Mouse (Mus musculus) midbrain, embryonic 10.5 days (tissue): ENCODE data around the gene Polr2l. TPM values are rescaled to one million over a fixed set of nuclear protein-coding genes. Genes with fewer than 3 reads are reported as not detected.

Experiments
- DNase-seq: peaks from one replicate; pipeline ENCODE4 v3.0.0-alpha.2; 2017; ENCODE audit warnings: low spot score
- H3K27ac ChIP-seq: fragments of 300-500 bp; sonication (generic); replicated peaks from 2 replicates; pipeline ENCODE4 v1.5.1; 2016; ENCODE audit warnings: mild to moderate bottlenecking
- H3K27me3 ChIP-seq: fragments of 300-500 bp; sonication (generic); 2 replicates; pipeline ENCODE4 v1.6.1; 2016; ENCODE audit warnings: low read depth, mild to moderate bottlenecking; ENCODE audit not compliant: poor library complexity, severe bottlenecking
- H3K36me3 ChIP-seq: fragments of 300-500 bp; sonication (generic); 2 replicates; pipeline ENCODE4 v1.6.1; 2016; ENCODE audit warnings: mild to moderate bottlenecking, moderate library complexity
- H3K4me1 ChIP-seq: fragments of 300-500 bp; sonication (generic); 2 replicates; pipeline ENCODE4 v1.6.1; 2016
- H3K4me3 ChIP-seq: fragments of 300-500 bp; sonication (generic); 2 replicates; pipeline ENCODE4 v1.5.1; 2016; ENCODE audit warnings: mild to moderate bottlenecking, moderate library complexity
- H3K9me3 ChIP-seq: fragments of 300-500 bp; sonication (generic); replicated peaks from 2 replicates; pipeline ENCODE4 v1.6.1; 2016; ENCODE audit warnings: mild to moderate bottlenecking
- WGBS: fragments of 180-500 bp; shearing (Covaris S2); methylation state at CpG from one replicate; pipeline ENCODE4 v1.1.7; 2016; 5-methylcytosine and 5-hydroxymethylcytosine counted together
- polyA plus RNA-seq: library from polyadenylated mRNA; unstranded; fragments of >200 nt; fragmentation: Nextera tagmentation; extraction: Ambion mirVana; gene quantifications from 2 replicates; pipeline ENCODE4 v1.2.1, GENCODE M21; 2016

Gene Polr2l
- polyA plus RNA-seq, 1 experiment from 2014 or later: 85.0 TPM

DNA sequence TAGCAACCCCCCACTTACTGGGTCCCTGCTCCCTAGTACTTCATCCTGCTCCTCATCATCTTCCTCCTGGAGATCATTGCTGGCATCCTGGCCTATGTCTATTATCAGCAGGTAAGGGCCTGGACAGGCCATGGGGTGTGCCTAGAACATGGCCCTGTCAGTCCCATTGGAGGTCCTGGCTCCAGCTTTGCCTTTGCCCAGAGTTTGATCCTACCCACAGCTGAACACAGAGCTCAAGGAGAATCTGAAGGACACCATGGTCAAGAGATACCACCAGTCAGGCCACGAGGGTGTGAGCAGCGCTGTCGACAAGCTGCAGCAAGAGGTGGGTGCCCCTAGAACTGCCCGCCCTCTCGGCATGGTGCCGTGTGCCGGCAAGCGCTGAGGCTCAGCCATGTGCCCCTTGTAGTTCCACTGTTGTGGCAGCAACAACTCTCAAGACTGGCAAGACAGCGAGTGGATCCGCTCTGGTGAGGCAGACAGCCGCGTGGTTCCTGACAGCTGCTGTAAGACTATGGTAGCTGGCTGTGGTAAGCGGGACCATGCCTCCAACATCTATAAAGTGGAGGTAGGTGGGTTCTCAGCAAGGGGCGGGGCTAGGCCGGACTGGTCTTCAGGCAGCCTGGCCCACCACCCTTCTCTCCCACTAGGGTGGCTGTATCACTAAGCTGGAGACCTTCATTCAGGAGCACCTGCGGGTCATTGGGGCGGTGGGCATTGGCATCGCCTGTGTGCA, 4.9 kb downstream of the Polr2l start:
- no peak for DNase-seq
- Histone ChIP-seq H3K36me3 (peaks cover 41% of the 10 kb centered on the region), H3K27me3 (peaks cover 22% of the 10 kb centered on the region), H3K4me1 (peaks cover 64% of the 10 kb centered on the region), H3K4me3 (peak overlapping the region; percentile 73; the same call in 1 of the 2 replicates), H3K9me3 (no peaks in the 10 kb centered on the region), H3K27ac (no peak overlapping the region)
- WGBS: 92% methylated on average over 18 of the region's 18 CpGs

DNA sequence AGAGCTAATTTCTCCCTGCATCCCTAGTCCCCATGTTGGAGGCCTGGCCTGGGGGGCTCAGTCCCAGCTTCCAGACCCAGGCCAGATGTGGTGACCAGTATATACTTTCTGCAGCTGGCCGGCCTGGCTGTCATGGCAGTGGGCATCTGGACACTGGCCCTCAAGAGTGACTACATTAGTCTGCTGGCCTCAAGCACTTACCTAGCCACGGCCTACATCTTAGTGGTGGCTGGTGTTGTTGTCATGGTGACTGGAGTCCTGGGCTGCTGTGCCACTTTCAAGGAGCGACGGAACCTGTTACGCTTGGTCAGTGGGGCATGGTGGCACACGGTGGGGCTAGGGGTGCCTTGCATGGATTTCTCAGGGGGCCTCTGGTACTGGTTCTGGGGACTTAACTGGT, 5.6 kb downstream of the Polr2l start:
- Histone ChIP-seq H3K4me3 (peak overlapping the region; percentile 73), H3K9me3 (no peaks in the 10 kb centered on the region), H3K36me3 (peaks cover 41% of the 10 kb centered on the region), H3K27ac (peak overlapping the region; percentile 87), H3K27me3 (peaks cover 29% of the 10 kb centered on the region), H3K4me1 (peaks cover 69% of the 10 kb centered on the region)
- DNase-seq: no peak
- 64% methylated on average over 6 of the region's 6 CpGs for WGBS

DNA sequence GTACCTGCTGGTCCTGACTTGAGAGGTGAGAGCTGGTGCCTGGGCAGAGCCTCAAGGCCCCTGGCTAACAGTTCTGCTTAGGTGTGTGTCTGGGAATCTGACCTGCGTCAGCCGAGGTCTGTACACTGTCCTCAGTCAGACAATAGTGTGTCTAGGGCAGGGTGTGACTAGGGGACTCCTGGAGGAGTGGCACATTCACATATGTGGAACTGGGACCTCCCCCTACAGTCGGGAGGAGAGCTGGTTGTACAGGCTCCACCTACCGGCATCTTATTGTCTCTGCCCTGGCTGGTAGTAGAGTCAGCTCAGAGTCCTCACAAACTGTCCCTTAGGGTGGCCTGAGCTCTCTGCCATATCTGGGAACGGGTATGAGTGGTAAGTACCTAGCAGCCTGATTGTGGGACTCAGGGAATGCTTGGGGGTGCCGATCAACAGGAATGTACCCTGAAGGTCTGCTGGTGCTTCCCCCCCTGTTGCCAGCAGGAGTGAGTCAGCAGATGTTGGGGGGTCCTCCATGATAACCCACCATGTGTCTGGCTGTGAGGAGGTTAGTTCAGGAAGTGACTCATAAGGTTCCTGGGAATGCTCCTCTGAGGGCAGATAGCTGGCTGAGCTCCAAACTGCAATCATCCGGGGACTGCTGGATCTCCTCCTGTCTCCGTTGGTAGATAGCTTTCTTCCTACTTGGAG, 6.3 kb downstream of the Polr2l start:
- peak; percentile 63 for DNase-seq
- peaks cover 36% of the 10 kb centered on the region for H3K27me3 ChIP-seq
- 23% methylated on average over 8 of the region's 8 CpGs for WGBS
- peaks cover 41% of the 10 kb centered on the region for H3K36me3 ChIP-seq
- H3K4me3 ChIP-seq: peak overlapping the region; percentile 73
- peak overlapping the region; percentile 87 for H3K27ac ChIP-seq
- H3K9me3 ChIP-seq: no peaks in the 10 kb centered on the region
- H3K4me1 ChIP-seq: peaks cover 64% of the 10 kb centered on the region

DNA sequence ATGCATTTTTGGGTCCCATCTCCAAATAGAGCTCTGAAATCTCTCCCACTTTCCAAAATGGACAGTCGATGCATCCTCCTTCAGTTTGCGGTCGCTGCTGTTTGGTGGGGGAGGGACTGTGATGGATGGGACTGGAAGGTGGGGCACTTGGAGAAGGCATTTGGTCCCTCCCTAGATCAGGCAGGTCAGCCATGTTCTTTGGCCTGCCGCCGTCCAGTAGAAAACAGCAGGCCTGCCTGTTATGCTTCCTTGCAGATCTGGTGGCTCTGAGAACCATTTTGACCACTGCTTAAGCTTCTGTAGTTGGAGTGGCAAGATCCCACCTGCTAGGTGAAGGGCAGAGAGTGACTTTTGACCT, 6.8 kb downstream of the Polr2l start:
- Histone ChIP-seq H3K9me3 (no peaks in the 10 kb centered on the region), H3K27me3 (peaks cover 41% of the 10 kb centered on the region), H3K4me3 (peak overlapping the region; percentile 73), H3K4me1 (peaks cover 59% of the 10 kb centered on the region), H3K36me3 (peaks cover 37% of the 10 kb centered on the region), H3K27ac (peak overlapping the region; percentile 87)
- 36% methylated on average over 5 of the region's 5 CpGs for WGBS
- peak; percentile 35 for DNase-seq

DNA sequence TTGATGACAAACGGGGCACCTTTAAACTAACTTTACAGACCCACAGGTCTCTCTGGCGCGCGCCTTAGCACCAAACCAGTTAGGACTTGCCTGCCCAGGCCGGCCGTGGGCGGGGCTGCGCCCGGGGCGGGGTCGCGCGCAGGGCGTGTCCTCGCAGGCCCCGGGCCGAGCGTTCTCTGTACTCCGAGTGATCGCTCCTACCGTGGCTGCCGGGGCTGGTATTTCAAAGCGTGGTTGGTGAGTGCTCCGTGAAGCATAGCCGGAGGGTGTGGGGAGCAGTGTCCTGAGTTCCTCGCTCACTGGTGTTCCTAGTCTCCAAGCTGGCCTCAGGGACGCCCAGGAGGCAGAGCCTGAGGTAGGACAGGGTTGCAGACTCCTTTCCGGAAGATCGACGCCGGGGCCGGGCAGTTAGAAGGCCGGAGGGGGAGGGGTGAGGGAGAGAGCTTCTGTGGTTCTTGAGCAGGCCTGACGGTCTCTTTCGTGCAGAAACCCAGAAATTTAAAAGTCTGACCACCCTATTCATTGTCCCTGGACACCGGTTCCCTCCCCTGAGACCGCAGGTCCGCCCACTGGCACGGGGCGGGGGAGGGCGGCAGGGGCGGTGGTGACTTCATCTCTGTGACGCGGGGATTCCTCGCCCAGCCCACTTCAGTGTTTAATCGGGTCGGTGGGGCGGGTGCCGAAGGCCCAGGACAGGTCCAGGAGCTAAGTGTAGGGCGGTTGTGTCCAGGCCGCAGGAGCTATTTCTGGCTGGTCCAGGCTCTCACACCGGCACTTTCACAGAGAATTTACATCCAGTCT, 7.5 kb downstream of the Polr2l start, which contains the start of gene Cd151:
Cd151 (plus strand) TSS at position 163 of the 801 bp plus-strand sequence.
- DNase-seq: peak; percentile 82
- H3K27me3 ChIP-seq: peaks cover 48% of the 10 kb centered on the region
- WGBS: 1% methylated on average over 52 of the region's 52 CpGs
- peak within 1 kb of the TSS; percentile 73 for H3K4me3 ChIP-seq
- peak within 1 kb of the TSS; percentile 87 for H3K27ac ChIP-seq
- peaks cover 32% of the 10 kb centered on the region for H3K36me3 ChIP-seq
- H3K9me3 ChIP-seq: no peaks in the 10 kb centered on the region
- H3K4me1 ChIP-seq: peaks cover 58% of the 10 kb centered on the region

DNA sequence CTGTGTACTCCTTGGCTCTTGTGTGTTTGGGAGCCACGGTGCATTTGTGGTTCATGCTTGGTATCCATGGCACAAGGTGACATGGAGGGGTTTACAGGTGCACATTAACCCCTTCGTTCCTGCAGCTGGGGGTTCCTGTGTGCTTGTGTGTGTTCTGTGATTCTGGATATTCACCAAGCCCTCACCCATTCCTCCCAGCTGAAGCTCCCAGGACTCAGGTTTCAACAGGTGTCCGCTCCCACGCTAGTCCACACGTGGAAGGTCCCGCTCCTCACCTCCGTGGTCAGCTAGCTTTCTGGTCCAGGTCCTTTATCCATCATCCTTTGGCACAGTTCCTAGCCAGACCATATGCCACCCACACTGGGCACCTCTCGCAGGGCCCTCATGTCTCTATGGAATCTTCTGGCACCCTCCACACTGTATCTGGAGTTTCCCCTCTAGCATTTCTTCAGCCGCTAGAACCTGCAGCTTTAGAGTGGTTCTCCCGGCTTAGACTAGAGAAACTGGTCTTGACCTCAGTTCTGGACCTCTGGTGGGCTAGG, 8.3 kb downstream of the Polr2l start:
- Histone ChIP-seq H3K4me3 (peak overlapping the region; percentile 73), H3K9me3 (no peaks in the 10 kb centered on the region), H3K36me3 (peaks cover 25% of the 10 kb centered on the region), H3K4me1 (peaks cover 65% of the 10 kb centered on the region), H3K27ac (peak overlapping the region; percentile 87), H3K27me3 (peaks cover 56% of the 10 kb centered on the region)
- no peak for DNase-seq
- WGBS: 58% methylated on average over 10 of the region's 10 CpGs

DNA sequence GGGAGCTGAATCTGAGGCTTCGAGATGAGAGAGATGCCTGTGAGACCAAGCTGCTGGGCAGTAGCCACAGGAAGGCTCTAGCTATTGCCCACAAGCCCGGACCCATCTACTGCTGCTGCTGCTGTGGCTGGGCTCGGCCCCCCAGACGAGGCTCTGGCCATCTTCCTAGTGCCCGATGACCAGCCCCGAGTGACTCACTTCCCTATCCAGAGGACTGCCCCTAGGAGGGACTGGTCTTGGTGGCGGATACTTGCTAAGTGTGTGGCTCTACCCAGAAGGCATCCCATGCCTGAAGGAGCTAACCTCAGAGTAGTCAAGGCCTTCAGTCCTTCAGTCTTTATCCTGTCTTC, 8.9 kb downstream of the Polr2l start:
- Histone ChIP-seq H3K4me1 (peaks cover 69% of the 10 kb centered on the region), H3K27me3 (peaks cover 62% of the 10 kb centered on the region), H3K27ac (no peak overlapping the region), H3K36me3 (peaks cover 19% of the 10 kb centered on the region), H3K4me3 (no peak overlapping the region; the same call in 1 of the 2 replicates), H3K9me3 (no peaks in the 10 kb centered on the region)
- no peak for DNase-seq
- 73% methylated on average over 7 of the region's 7 CpGs for WGBS

DNA sequence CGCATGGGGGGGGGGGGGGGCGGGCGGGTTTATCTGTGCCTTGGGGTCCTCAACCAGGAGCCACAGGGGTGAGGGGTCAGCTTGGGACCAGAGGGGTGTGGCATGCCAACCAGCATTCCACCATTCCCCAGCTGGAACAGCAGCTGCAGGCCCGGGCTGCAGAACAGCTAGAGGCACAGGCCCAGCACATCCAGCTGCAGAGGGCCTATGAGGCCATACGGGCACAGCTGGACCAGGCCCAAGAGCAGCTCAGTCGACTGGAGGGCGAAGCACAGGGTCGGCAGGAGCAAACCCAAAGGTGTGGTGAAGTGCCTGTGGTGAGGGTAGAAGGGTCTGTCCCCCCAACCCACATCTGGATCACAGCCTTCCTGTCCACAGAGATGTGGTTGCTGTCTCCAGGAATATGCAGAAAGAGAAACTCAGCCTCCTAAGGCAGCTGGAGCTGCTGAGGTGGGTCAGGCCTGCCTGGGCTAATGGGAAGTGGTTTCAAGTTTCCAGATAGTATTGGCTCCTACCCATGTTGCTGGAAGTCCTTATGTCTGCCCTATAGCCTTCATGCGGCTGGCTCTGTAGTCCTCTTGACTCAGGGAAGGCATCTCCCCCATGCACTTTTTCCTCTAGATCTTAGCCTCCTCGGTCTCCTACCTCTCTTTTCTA, 9.4 kb downstream of the Polr2l start:
- 36% methylated on average over 8 of the region's 10 CpGs for WGBS
- peaks cover 14% of the 10 kb centered on the region for H3K36me3 ChIP-seq
- H3K9me3 ChIP-seq: no peaks in the 10 kb centered on the region
- peak overlapping the region; percentile 30; the same call in 1 of the 2 replicates for H3K27ac ChIP-seq
- H3K4me3 ChIP-seq: peak overlapping the region; percentile 40
- peaks cover 69% of the 10 kb centered on the region for H3K4me1 ChIP-seq
- H3K27me3 ChIP-seq: peaks cover 67% of the 10 kb centered on the region
- DNase-seq: no peak

DNA sequence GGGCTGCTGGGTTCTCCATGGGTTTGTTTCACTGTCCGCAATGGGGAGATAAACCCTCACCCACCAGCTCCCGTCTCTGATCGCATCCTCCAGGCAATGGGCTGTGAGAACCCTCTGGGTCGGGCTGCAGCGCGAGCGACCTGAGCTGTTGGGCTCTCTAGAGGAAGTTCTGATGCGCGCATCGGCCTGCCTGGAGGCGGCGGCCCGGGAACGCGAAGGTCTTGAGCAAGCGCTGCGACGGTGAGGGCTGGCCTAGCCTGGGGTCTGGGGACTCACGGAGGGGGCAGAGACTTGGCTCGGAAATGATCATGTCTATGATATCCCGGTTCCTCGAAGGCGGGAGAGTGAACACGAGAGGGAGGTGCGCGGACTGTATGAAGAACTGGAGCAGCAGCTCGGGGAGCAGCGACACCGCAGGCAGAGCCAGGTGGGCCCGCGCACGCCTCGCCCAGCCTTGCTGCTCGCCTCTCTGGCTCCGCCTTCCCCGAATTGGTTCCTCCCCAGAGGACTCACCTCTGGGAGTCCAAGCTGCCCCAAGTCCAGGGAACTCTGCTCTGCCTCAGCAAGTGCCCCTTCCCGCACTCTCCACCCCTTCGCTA, 10.2 kb downstream of the Polr2l start:
- H3K4me1 ChIP-seq: peaks cover 62% of the 10 kb centered on the region
- peak; percentile 30 for DNase-seq
- 0 out of 2 replicates have a peak overlapping the region, but pooled peaks have one; percentile 30 for H3K27ac ChIP-seq
- H3K4me3 ChIP-seq: peak overlapping the region; percentile 40
- WGBS: 2% methylated on average over 38 of the region's 38 CpGs
- peaks cover 75% of the 10 kb centered on the region for H3K27me3 ChIP-seq
- peaks cover 7% of the 10 kb centered on the region for H3K36me3 ChIP-seq
- H3K9me3 ChIP-seq: no peaks in the 10 kb centered on the region

DNA sequence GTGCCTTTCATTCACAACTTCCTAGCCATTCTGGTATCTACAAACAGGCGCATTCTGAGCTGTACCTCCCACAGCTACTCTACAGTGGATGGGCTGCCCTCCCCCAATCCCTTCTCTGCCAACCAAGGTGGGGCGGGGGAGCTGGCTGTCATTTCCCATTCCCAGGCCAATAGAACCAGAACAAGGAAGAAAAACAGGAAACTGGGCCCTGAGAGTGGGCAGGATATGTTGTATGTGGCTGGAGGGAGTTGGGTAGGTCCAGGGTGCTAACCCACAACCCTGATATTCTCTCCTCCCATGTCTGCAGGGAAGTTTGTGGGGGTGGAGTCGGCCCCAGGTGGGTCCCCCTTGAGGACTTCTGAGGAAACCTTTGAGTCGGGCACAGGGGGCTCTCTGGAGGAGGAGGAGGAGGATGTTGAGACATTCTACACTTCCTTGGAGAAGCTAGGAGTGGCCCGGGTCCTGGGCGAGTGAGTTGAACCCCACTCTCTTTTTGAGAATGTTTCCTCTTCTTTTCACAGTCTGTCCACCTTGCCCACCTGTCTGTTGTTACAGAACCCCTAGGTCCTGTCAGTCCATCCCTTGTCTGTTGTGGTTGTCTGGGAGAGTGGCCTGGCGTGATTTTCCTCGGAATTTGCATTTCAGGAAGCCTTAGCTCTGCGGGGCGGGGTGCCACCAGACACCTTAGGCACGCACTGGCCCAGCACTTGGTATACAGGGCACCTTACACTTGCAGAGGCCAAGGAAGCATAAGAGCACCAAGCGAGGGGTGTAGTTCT, 10.9 kb downstream of the Polr2l start:
- Histone ChIP-seq H3K27me3 (peaks cover 82% of the 10 kb centered on the region), H3K36me3 (peaks cover 8% of the 10 kb centered on the region), H3K9me3 (no peaks in the 10 kb centered on the region), H3K27ac (no peak overlapping the region), H3K4me1 (peaks cover 55% of the 10 kb centered on the region), H3K4me3 (peak overlapping the region; percentile 40; the same call in 1 of the 2 replicates)
- DNase-seq: no peak
- whole genome bisulfite sequencing: 12% methylated on average over 12 of the region's 12 CpGs

DNA sequence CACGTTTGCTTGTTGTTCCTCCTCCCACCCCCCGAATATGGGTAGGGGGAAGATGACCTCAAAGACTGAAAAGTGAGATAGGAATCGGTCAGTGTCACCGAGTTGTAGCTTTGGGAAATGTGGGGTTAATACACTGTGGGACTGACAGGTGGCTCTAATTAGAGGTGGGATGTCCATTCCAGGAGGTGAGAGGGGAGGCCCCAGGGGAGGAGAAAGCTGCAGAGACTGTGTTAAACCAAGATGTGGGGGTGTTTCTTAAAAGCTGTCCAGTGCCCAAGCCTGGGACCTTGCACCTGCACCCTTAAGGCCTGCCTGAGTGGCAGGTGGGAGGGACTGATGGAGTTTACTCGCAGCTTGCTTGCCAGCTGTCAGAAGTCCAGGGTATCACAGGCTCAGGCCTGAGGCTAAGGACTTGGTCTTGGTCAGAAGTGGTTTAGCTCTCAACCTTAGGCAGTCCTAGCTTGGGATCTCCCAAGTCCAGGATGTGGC, 12.6 kb downstream of the Polr2l start:
- Histone ChIP-seq H3K27me3 (peaks cover 90% of the 10 kb centered on the region), H3K9me3 (no peaks in the 10 kb centered on the region), H3K4me3 (peak overlapping the region; percentile 55), H3K4me1 (peaks cover 43% of the 10 kb centered on the region), H3K36me3 (peaks cover 12% of the 10 kb centered on the region), H3K27ac (no peak overlapping the region)
- 19% methylated on average over 5 of the region's 5 CpGs for WGBS
- DNase-seq: no peak
